Mouse (Mus musculus) ZHBTc4 (cell line): Measurements from ENCODE around the gene Adamts17.

Source experiments
- DNase-seq: peaks from one replicate; pipeline ENCODE4 v3.0.0-alpha.2; 2011; ENCODE audit warnings: low read depth, low spot score

Gene Adamts17

DNA sequence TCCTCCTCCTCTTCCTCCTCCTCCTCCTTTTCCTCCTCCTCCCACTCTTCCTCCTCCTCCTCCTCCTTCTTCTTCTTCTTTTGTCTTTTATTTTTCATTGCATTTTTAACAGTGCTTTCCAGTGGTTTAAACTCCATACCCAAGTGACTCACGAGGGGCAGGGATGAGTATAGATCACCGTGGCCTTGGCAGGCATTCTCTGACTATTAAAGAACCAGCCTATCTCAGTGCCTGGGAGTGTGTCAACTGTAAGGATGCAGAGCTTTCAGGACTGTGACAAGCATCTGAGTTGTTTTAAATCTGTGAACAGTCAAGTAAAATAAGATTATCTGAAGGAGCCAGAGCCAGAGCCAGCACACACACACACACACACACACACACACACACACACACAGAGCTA lies 130.7 kb downstream of the Adamts17 start:
- no peak for DNase-seq

DNA sequence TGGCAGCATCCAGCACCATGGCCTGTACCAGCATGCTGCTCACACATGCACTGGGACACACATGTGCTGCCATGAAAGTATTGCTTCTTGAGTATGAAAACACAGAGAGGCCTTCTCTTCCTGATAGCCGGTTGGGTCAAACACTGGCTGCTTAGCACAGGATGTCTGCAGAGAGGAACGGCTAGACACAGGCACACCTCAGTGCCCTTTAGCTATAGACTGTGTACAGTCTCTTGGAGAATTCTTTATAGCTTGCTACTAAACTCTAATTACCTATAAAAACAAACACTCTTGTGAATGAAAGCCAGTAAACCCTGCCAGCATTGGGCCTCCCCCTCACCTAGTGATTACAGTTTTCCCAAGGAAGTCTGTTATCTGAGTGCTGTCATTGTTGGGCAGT lies 131.4 kb downstream of the Adamts17 start:
- DNase-seq: no peak

DNA sequence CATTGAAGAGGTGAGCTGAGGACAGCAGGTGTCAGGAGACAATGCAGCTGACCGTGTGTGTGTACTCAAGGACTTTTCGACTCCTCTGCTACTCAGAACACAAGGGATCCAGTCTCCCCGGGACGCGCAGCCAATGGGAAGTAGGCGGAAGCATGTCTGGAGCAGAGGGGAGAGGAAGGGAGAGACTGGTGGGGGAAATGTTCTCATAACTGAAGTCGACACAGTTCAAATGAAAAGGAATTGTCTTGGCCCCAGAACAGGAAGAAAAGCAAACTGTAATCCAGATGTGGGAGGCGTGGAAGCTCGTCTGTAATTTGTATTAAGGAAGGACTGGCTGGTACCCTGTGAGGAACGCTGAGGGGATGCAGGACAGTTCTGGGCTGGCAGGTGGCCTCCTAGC lies 135.3 kb downstream of the Adamts17 start:
- DNase-seq: no peak

DNA sequence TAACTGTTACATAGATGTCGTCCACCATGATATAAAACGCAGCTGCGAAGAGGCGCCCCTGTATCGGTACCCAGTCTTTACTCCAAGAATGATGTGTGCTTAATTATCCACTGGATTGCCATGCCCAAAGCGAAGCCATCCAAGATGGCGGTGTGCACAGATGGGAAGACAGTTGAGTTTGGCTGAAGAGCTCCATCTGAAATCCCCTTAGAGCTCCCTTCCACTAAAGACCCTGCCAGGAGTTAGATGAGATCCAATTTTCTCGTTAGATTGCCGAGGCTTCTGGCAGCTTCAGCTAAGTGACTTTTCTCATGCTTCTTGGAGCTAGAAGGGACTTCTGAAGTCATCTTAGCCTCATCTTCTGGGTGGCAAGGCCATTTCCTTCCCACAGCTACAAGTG lies 136.8 kb downstream of the Adamts17 start:
- no peak for DNase-seq

DNA sequence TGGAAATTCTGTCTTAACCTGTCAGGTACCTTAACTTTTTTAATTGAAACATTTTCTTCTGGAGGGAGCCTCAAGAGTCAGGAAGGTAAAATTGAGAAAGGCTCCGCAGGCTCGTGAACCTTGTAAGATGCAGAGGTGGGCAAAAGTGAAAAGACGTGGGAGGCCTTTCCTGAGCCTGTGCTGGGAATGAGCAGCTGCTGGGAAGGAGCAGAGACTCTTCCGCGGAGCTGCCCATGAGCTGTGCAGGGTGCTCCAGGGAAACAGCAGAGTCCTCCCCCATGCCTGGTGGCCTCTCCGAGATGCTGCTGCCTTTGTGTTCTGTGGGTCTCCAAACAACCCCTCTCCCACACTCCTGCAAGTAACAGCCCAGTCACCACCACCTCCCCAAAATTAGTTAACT lies 142.1 kb downstream of the Adamts17 start:
- no peak for DNase-seq

DNA sequence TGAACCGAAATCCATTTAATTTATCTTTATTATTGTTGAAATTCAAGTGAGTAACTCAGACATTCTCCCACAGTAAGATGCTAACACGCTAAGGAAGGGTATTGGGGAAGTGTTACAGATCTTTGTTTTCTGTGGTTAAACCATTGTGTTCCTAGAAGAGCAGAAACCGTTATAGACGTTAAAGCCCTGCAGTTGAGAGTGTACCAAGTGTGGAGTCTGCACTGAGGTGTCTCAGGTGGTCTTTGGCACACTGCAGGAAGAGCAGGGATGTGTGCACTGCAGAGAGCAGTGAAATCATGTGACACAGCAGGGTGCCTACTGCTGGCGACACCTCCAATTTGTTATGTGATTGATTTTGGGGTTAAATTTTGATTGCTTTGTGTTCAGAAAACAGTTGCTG lies 142.5 kb downstream of the Adamts17 start:
- no peak for DNase-seq

DNA sequence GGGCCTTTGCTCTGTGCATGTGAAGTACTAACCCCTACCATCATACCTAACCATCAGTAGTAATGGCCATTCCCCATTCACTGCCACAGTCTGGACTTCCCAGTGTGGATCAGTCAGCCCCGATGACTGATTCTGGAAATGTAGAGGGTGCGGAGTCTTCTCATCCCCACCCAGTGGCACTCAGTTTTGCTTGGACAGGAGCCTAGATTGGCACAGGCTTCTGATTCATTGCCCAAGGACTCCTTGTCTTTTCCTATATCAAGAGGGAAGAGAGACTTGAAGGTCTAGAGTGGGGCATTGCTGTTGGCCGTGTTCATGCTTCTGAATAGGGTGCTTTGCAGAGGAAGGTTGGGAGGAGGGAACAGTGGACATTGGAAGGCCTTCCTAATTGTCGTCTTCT lies 148.1 kb downstream of the Adamts17 start:
- no peak for DNase-seq

DNA sequence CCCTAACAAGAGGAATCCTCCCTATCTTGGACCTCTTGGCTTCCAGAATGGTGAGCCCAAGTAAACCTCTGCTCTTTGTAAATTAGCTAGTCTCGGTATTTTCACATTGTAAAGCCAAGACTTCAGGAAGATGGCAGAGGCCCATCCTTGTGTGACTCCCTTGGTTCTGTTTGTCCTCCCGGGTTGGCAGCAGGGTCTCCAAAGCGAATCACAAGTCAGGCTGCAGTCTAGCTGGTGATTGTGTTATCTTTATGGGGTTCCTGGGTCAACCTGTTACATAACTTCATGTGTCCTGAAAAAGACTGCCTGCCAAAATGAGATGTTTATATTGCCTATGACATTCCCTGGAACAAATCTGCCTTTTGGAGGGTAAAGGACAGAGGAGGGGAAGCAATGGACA lies 148.9 kb downstream of the Adamts17 start:
- no peak for DNase-seq

DNA sequence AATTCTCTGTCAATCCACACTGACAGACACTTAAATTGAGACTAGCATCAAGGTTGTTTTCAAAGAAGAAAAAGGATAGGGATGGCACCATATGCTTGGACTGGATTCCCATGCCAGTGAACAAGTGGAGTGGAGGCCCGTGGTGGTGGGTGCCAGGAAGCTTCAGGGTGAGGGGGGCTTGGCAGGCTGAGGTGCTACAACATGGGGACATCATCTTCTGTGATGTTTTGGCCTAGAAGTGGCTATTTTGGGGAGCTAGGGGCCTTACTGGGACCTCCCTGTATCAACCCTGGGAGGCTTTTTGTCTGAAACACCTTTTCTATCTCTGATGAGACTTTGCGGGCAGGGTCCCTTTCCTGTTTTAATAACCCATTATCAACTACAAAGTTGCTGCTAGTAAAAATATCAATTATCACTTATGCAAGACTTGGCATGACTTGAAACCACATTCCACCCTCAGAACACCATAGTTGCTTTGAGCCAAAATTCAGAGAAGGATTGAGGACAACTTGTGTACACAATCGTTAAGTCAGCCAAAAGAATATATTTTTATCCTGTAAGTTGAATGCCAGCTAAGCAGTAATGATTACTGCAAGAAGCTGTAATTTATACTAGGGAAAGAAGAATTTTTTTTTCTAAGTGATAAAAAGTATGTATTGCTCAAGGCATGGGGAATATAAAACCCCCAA lies 150.0 kb downstream of the Adamts17 start:
- no peak for DNase-seq

DNA sequence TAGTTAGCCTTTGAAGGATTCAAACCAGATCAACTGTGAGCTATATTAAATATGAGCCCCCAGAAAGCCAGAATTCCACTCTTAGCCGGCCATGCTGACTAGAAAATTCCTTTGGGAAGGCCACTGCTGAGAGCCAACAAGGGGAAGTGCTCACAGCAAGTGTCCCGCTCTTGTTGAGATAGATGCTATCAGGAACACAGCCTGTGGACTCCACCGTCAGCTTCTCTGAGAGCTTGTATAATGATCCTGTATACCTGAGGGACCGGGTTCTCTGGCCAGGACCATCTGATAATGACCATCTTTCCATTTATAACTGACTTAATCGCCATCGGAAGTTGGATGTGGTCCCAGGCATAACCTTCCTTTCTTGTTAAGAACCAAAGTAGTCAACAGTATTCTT lies 159.3 kb downstream of the Adamts17 start:
- DNase-seq: no peak

DNA sequence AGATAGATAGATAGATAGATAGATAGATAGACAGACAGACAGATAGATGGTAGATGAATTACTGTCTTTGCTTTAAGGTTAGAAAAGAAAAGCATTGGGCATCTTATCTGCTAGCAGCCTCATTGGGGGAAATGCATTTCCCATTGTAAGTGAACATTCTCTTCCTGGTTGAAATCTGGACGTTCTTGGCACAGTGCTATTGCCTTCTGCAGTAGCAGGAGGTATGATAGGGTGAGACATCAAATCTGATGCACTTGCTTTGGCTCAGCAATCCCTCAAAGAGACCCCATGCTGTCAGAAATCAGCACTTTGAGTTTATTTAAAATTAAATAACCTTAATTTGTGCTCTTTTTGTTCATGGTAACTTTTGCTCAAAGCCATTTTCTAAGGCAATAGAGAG lies 164.1 kb downstream of the Adamts17 start:
- no peak for DNase-seq

DNA sequence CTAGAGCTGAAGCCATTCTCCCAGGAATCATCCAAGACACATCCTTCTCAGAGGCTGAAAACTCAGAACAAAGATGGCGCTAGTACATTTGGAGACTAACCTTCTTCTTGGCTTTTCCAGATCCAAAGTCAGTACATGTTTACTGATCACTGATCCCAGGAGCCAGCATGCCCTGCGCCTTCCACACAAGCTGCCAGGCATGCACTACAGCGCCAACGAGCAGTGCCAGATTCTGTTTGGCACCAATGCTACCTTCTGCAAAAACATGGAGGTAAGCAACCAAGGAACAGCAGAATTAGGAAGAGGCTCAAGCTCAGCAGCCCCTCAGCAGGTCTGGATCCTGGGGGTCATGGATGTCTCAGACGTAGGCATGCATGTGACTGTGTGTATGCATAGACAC lies 164.7 kb downstream of the Adamts17 start:
- DNase-seq: no peak

DNA sequence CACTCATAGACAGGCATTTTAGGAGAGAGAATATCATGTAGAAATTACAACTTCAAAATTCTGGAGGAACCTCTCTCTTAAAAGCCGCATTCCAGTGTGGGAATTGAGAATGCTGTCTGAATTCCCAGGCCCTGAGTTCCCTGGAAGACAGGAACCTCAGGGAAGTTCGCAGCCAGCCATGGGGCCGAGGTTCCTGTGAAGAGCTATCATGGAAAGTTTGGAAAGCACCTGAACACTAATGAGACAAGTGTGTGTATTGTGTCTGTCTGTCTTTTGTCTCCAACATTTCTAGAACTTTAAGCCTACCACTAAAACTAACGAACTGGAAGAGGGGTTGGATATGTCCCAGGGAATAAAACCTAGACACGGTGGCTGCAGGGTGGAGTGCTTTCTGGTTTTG lies 170.3 kb downstream of the Adamts17 start:
- DNase-seq: no peak

DNA sequence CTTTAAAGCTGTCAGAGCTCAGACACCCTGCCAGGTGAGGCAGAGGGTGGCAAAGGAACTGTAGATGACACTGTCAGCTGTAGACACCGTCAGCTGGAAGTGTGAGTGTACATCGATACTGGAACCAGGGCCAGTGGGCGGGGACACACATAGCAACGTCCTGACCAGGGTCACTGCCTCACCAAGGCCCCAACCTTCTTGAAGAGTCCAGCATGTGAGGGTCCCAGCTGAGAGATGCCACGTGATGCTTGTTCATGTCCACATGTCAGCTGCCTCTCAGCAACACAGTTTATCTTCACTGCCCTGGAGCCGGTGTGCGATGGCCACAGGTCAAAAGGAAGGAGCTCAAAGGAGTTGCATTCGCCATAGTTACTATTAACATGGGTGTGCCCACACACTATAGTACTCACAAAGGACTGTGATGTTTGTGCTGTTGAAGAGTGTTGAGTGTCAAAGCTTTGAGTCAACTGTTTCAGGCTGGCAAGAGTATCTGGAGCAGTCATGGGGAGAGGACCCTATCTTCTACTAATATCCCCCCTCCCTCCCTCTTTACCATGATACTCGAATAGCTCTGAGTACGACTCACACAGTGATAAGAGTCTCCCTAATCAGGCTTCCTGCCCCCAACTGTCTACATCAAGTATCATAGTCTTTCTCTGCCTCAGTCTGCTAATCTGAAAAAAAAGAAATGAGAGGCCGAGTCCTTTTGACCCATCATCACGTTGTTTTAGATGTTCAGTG lies 172.6 kb downstream of the Adamts17 start:
- DNase-seq: no peak

DNA sequence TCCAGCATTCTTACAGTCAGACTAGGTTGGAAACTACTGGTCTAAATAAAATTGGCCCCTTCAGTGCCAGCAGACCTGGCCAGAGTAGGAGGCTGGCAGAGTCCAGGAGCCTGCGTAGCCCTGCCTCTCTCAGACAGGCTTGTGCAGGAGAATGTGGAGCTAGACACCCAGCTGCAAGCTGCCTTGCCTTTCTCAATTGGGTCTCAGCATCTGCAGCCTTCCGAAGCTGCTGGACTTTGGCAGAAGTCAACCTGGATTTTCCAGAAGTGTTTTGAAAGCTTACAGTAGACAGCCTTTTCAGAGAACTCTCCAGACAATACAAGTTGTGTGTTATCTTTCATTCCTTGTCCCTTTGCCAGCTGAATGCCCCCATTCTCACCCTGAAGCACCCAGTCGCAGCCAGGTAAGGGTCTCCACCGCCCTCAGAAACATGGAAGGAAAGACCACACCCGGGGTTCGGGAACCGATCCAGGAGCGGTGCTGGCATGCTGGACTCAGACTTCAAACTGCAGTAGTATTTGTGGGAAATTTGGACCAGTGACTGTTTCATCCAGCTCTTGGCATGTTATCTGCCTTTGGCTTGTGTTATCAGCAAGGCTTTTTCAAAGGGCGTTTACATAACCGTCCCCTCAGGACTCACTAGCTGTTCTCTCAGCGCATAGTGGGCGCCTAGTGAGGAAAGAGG lies 173.8 kb downstream of the Adamts17 start:
- DNase-seq: no peak

DNA sequence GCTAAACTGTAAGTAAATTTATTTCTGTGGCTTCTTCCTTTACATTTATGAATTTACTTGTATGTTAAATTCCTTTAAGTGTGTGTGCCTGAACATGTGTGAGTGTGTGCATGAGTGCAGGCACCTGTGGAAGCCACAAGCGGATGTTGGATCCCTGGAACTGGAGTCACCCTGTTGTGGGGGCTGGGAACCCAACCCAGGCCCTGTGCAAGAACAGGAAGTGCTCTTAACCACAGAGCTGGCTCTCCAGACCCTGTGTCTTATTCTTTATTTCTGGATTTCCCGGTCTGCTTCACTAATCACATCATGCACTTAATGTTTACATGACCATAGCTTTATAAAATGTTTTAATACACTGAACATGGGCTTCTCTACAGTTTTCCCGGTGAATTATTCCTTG lies 180.4 kb downstream of the Adamts17 start:
- no peak for DNase-seq

DNA sequence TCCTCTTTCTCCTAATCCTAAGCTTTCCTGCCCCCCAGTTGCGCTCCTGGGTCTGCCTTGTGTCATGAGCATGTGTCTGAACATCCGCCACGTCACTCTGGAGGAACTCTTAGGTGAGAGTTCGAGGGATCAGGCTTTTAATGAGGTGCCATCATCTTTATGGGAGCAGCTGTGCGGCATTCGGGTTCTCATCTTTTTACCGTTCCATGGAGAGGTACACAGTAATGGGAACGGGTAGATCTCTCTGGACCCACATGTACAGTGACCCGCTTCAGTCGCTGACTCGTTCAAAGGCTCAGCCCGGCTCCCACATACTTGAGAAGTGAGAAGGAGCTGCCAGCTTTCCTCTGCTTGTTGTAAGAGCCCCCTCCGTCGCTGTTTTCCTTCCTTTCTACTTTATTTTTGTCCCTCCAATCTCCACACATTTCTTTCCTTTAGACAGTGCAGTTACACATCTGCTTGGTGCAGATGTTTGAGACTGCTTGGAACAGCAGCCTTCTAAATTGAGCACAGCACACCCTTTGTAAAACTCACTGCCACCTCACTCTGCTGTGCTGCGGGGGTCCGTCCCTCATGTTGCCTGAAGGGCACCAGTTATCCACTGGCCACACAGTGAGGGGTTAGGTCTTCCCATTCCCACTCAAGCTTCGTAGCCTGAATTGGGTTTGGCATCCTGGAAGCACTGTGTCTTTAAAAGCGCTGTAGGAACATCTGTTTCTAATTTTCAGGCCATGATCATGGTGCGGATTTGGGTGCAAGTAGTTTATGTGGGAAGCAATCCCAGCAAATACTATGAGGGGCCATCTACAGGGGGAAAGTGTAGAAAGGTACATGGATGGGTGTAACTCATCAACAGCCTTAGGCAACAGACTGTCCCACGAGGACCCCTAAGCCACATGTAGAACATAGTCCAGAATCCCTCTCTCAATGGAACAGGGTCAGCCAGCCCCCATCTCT lies 186.9 kb downstream of the Adamts17 start:
- no peak for DNase-seq

DNA sequence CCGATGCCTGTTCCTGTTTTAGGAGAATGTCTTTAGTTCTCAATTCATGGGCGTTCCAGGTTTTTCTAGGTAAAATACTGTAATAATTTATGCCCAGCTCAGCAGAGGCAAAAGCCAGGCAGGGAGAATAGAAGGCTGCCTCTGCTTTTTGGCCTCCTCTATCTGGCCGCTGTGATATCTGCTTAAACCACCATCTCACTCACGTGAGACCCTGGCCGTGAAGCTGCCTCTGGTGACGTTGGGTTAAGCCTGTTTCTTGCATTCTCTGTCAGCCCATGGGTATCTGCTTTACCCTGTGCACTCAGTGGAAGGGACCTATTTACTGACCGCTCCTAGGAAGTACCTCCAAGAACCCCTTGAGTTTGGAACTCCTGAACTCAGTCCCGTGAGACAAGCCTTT lies 187.7 kb downstream of the Adamts17 start:
- DNase-seq: no peak

DNA sequence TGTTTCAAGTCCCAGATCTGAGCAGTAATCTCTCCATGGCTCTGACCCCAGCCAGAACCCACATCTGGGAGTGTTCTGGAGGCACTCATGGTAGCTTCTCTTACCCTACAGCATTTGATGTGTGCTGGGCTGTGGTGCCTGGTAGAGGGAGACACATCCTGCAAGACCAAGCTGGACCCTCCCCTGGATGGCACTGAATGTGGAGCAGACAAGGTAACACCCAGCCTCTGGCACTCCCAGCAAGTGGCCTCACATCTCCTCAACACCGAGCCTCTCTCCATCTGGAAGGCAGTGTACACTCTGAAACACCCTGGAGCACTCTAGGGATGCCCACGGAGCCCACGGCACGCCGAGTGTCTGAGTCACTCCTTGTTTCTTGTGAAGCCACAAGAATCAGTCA lies 188.2 kb downstream of the Adamts17 start:
- DNase-seq: no peak

DNA sequence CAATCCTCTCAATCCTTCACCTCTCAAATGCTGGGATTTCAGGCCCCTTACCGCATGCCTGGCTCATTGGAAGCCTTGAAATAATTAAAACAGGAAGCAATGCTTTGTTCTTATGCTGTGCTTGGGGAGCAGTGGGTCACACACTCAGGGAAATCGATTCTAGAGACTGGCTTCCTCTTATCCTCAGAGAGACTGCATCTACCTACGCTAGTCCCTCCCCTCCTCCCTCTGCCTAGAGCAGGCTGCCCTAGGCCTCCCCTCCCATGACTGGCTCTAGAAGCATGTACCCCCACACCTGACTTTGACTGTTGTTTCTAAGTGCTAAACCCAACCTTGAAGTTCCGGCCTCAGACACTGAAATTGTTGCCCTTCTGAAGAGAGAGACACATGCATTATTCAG lies 189.4 kb downstream of the Adamts17 start:
- DNase-seq: no peak

DNA sequence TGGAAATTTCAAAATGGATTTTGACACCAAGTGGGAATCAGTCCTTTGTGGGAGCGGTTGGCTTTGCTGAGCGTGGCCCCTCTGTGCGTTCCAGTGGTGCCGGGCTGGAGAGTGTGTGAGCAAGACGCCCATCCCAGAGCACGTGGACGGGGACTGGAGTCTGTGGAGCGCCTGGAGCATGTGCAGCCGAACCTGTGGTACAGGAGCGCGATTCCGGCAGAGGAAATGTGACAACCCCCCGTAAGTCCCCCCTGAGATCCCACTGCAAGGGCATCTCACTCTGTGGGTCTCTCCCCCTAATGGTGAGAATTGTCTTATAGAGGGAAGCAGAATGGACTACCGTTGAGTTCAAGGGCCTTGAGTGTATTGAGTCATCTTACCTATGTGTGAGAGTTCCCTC lies 189.9 kb downstream of the Adamts17 start:
- DNase-seq: no peak

DNA sequence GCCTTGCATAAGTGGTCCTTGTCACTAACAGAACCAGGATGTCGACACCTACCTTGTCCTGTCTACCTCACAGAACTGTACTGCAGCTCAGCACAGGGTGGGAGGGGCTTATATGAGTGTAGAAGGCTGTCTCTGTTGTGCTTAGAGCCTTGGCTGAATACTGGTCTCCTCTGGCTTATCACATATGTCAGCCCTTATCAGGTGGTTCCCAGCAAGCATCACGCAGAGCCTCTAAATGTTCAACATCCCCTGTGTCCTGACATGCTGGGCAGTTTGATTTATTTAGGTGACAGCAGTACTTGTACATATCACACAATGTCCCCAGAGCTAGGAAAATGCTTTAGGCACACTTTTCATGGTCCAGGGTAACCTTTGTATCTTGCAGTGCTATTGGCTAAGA lies 191.7 kb downstream of the Adamts17 start:
- DNase-seq: no peak
